Comparison of ENCODE assay signal across 10 mouse cellular contexts in the genomic region with DNA sequence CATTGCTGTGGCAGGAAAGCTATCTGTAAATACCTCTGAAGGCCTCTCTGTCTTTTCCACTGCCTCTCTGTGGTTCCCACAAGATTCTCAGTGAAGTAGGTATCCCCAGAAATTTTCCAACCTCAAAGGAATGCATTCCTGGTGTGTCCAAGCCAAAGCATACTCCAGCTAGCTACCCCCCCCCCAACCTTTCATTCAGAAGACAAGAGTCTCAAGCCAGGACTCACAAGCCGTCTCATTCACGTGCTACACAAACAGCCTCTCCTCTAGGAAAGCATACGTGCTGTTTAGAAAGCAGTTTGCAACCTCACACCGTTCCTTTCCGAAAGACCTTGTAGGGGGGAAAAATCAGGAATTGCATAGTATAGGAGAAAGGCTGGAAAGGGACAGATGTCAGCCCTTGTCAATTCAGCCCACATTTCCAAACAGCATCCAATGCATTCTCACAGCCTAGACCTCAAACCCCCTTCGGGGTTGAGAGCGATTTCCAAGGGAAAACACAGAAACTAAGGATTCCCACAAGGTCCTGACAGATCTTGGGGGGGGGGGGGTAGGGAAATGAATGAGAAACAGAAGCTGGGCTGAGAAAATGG. TPM values are rescaled to one million over a fixed set of nuclear protein-coding genes. Genes with fewer than 3 reads are reported as not detected.
DNase-seq lines count a peak whose midpoint lies in the region; ATAC-seq lines count a peak whose summit lies in the region.
"Had no signal": no experiment of that assay in that cellular context is flagged by ENCODE, and none has a peak within 500 bp of the region (broad histone marks: within the 10 kb centered on the region; RNA-seq: fewer than 3 reads in every experiment).

No protein-coding gene starts in this region.

- H3K9ac ChIP-seq in forebrain, embryonic 16.5 days (replicated peaks; ENCODE audit: low read depth, low read length): peak overlapping the region; percentile 96
- peak overlapping the region; percentile 77 for H3K9ac ChIP-seq in midbrain, embryonic 12.5 days (replicated peaks)
- H3K9ac ChIP-seq: heart, embryonic 15.5 days; liver, embryonic 15.5 days had no signal

- no peaks in the 10 kb centered on the region for H3K27me3 ChIP-seq in forebrain, embryonic 16.5 days (replicated peaks; ENCODE audit: control insufficient read depth, insufficient read depth, low read length)
- 0 out of 2 replicates have a peak, but pooled peaks cover 4% of the 10 kb centered on the region for H3K27me3 ChIP-seq in midbrain, embryonic 12.5 days

- 7% methylated on average over 7 of the region's 7 CpGs for WGBS in forebrain, embryonic 16.5 days
- WGBS in midbrain, embryonic 12.5 days: 9% methylated on average over 7 of the region's 7 CpGs

- peak overlapping the region; percentile 79 for H3K4me3 ChIP-seq in forebrain, embryonic 16.5 days (replicated peaks; ENCODE audit: low read length)
- H3K4me3 ChIP-seq in midbrain, embryonic 12.5 days: peak overlapping the region; percentile 65
- H3K4me3 ChIP-seq: liver, embryonic 15.5 days had no signal

- no peaks in the 10 kb centered on the region for H3K36me3 ChIP-seq in forebrain, embryonic 16.5 days (ENCODE audit: control insufficient read depth, insufficient read depth)
- no peaks in the 10 kb centered on the region for H3K36me3 ChIP-seq in midbrain, embryonic 12.5 days
- H3K36me3 ChIP-seq: heart, embryonic 15.5 days; liver, embryonic 15.5 days had no signal

- H3K9me3 ChIP-seq in forebrain, embryonic 16.5 days (ENCODE audit: control insufficient read depth, low read length): no peaks in the 10 kb centered on the region
- no peaks in the 10 kb centered on the region for H3K9me3 ChIP-seq in midbrain, embryonic 12.5 days
- H3K9me3 ChIP-seq: heart, embryonic 15.5 days; liver, embryonic 15.5 days had no signal

- peak overlapping the region; percentile 93 for H3K27ac ChIP-seq in forebrain, embryonic 16.5 days (ENCODE audit: low read length)
- peak overlapping the region; percentile 85 for H3K27ac ChIP-seq in midbrain, embryonic 12.5 days (replicated peaks)
- H3K27ac ChIP-seq: heart, embryonic 15.5 days; liver, embryonic 15.5 days had no signal

- ATAC-seq in frontal cortex, adult (ENCODE audit: low TSS enrichment): 0 out of 2 replicates have a peak, but pooled peaks have one; percentile 2
- ATAC-seq in forebrain, embryonic 16.5 days: no peak; the same call in 1 of the 2 replicates
- ATAC-seq in midbrain, embryonic 12.5 days (ENCODE audit: low FRiP score, low read depth): no peak

- H3K4me2 ChIP-seq in forebrain, embryonic 16.5 days (ENCODE audit: low read length): peak overlapping the region; percentile 63
- H3K4me2 ChIP-seq in midbrain, embryonic 12.5 days (replicated peaks): peak overlapping the region; percentile 61
- H3K4me2 ChIP-seq: liver, embryonic 15.5 days had no signal

- peaks cover 22% of the 10 kb centered on the region for H3K4me1 ChIP-seq in forebrain, embryonic 16.5 days (replicated peaks; ENCODE audit: control insufficient read depth, insufficient read depth, low read length)
- peaks cover 21% of the 10 kb centered on the region for H3K4me1 ChIP-seq in midbrain, embryonic 12.5 days
- H3K4me1 ChIP-seq: liver, embryonic 15.5 days had no signal

- DNase-seq in frontal cortex, postnatal 36 days (ENCODE audit: low spot score in 2 of 2): no peak
- DNase-seq in Muller cell, postnatal 12 days (ENCODE audit: inconsistent ontology term): peak; percentile 40
- DNase-seq in heart, adult 11 months: no peak
- no peak for DNase-seq in thymus, postnatal 25 days
- DNase-seq in urinary bladder, postnatal 10 days (ENCODE audit: low spot score): no peak

RNA-seq across cellular contexts. Expression of a gene that starts 0.9 kb away (rescaled TPM):
- 84.6 and 102 TPM in 2 replicates for polyA plus RNA-seq in forebrain, embryonic 16.5 days (2015; fragmentation: Nextera tagmentation; extraction: Ambion mirVana)
- 47.6 and 51.7 TPM in 2 replicates for polyA plus RNA-seq in midbrain, embryonic 12.5 days (2016; fragmentation: Nextera tagmentation; extraction: Ambion mirVana)
- polyA plus RNA-seq: heart, embryonic 15.5 days; liver, embryonic 15.5 days had no signal

RNA-seq across cellular contexts. Expression of a gene that starts 25.3 kb away (rescaled TPM):
- polyA plus RNA-seq in forebrain, embryonic 16.5 days (2015; fragmentation: Nextera tagmentation; extraction: Ambion mirVana): 17.9 and 20.6 TPM in 2 replicates
- 17.5 and 19.4 TPM in 2 replicates for polyA plus RNA-seq in midbrain, embryonic 12.5 days (2016; fragmentation: Nextera tagmentation; extraction: Ambion mirVana)

RNA-seq across cellular contexts. Expression of a gene that starts 37.5 kb away (rescaled TPM):
- polyA plus RNA-seq in forebrain, embryonic 16.5 days (2015; fragmentation: Nextera tagmentation; extraction: Ambion mirVana): 5.3 and 6.4 TPM in 2 replicates
- 8.9 and 12.7 TPM in 2 replicates for polyA plus RNA-seq in midbrain, embryonic 12.5 days (2016; fragmentation: Nextera tagmentation; extraction: Ambion mirVana)

RNA-seq across cellular contexts. Expression of a gene that starts 39.7 kb away (rescaled TPM):
- polyA plus RNA-seq in forebrain, embryonic 16.5 days (2015; fragmentation: Nextera tagmentation; extraction: Ambion mirVana): 19.1 TPM in 2 replicates
- 40.2 and 41.6 TPM in 2 replicates for polyA plus RNA-seq in midbrain, embryonic 12.5 days (2016; fragmentation: Nextera tagmentation; extraction: Ambion mirVana)

RNA-seq across cellular contexts. Expression of a gene that starts 55.8 kb away (rescaled TPM):
- polyA plus RNA-seq in forebrain, embryonic 16.5 days (2015; fragmentation: Nextera tagmentation; extraction: Ambion mirVana): 1.2 and 2.9 TPM in 2 replicates
- 2.5 and 3.1 TPM in 2 replicates for polyA plus RNA-seq in midbrain, embryonic 12.5 days (2016; fragmentation: Nextera tagmentation; extraction: Ambion mirVana)
